ENCODE assay signal across 8 mouse cellular contexts in genomic region chr8:34679565-34680291, GRCm38 (mm10).
DNase-seq lines count a peak whose midpoint lies in the region; ATAC-seq and TF ChIP-seq lines count a peak whose summit lies in the region.

No protein-coding gene starts in this region.

- no peaks in the 10 kb centered on the region for H3K9me3 ChIP-seq in liver, embryonic 11.5 days (ENCODE audit: control insufficient read depth, low read length)
- no peaks in the 10 kb centered on the region for H3K9me3 ChIP-seq in embryonic facial prominence, embryonic 14.5 days (ENCODE audit: control insufficient read depth, low read length)

- H3K79me2 ChIP-seq in liver, adult 2 months (ENCODE audit: control insufficient read depth, insufficient read depth, low read length), result no peaks in the 10 kb centered on the region

- no peak for TF ChIP-seq CTCF in liver, adult 2 months (IDR thresholded peaks at IDR 0.05; ENCODE audit: low read depth, low read length)

- H3K4me1 ChIP-seq in liver, adult 2 months (ENCODE audit: control insufficient read depth, insufficient read depth, low read length), result 0 out of 2 replicates have a peak, but pooled peaks cover 2% of the 10 kb centered on the region
- no peaks in the 10 kb centered on the region for H3K4me1 ChIP-seq in liver, embryonic 11.5 days (replicated peaks; ENCODE audit: control insufficient read depth, insufficient read depth, low read length)
- H3K4me1 ChIP-seq in embryonic facial prominence, embryonic 14.5 days (ENCODE audit: control insufficient read depth, insufficient read depth, low read length), result peaks cover 4% of the 10 kb centered on the region

- DNase-seq in liver, adult 2 months (ENCODE audit: extremely low read depth, low read depth, low spot score), result peak; percentile 4
- DNase-seq in liver, embryonic 11.5 days (ENCODE audit: low spot score), result no peak
- peak; percentile 79 for DNase-seq in embryonic facial prominence, embryonic 14.5 days (ENCODE audit: low spot score)
- DNase-seq in heart, postnatal 10 days, result peak; percentile 41 to 42
- peak; percentile 23 to 64 for DNase-seq in kidney, postnatal 25 days
- DNase-seq in lung, postnatal 14 days, result peak; percentile 59
- peak; percentile 34 to 51 for DNase-seq in right cerebral cortex, postnatal 36 days (ENCODE audit: low spot score in 2 of 2)

- no peak overlapping the region for H3K27ac ChIP-seq in liver, adult 2 months (replicated peaks; ENCODE audit: insufficient read depth, low read depth, low read length)
- no peak overlapping the region for H3K27ac ChIP-seq in liver, embryonic 11.5 days (ENCODE audit: low read depth, low read length)
- peak overlapping the region; percentile 48; the same call in 1 of the 2 replicates for H3K27ac ChIP-seq in embryonic facial prominence, embryonic 14.5 days (replicated peaks; ENCODE audit: low read depth, low read length)

- H3K4me3 ChIP-seq in liver, adult 2 months (ENCODE audit: insufficient read depth, low read depth, low read length), result no peak overlapping the region
- no peak overlapping the region for H3K4me3 ChIP-seq in liver, embryonic 11.5 days (ENCODE audit: low read depth, low read length)
- H3K4me3 ChIP-seq in embryonic facial prominence, embryonic 14.5 days (ENCODE audit: low read depth, low read length), result no peak overlapping the region

- no peak overlapping the region for H3K9ac ChIP-seq in liver, adult 2 months (ENCODE audit: low read depth, low read length)
- H3K9ac ChIP-seq in liver, embryonic 11.5 days (ENCODE audit: low read depth, low read length), result no peak overlapping the region
- H3K9ac ChIP-seq in embryonic facial prominence, embryonic 14.5 days (ENCODE audit: low read depth, low read length), result peak overlapping the region; percentile 51

- H3K27me3 ChIP-seq in liver, adult 2 months (ENCODE audit: control insufficient read depth, insufficient read depth, low read length), result no peaks in the 10 kb centered on the region
- H3K27me3 ChIP-seq in liver, embryonic 11.5 days (replicated peaks; ENCODE audit: control insufficient read depth, insufficient read depth, low read length), result no peaks in the 10 kb centered on the region
- H3K27me3 ChIP-seq in embryonic facial prominence, embryonic 14.5 days (replicated peaks; ENCODE audit: control insufficient read depth, insufficient read depth, low read length), result no peaks in the 10 kb centered on the region

- H3K4me2 ChIP-seq in liver, embryonic 11.5 days, result no peak overlapping the region
- H3K4me2 ChIP-seq in embryonic facial prominence, embryonic 14.5 days (ENCODE audit: low read depth, low read length), result peak overlapping the region; percentile 38

- no peak for ATAC-seq in liver, embryonic 11.5 days (replicated peaks; ENCODE audit: low FRiP score)
- peak; percentile 80 for ATAC-seq in embryonic facial prominence, embryonic 14.5 days (ENCODE audit: low read depth)
- no peak for ATAC-seq in CD4-positive, CD25-positive, alpha-beta regulatory T cell, adult 4 months

- 58% methylated on average over 14 of the region's 14 CpGs for WGBS in liver, adult 2 months
- 43% methylated on average over 14 of the region's 14 CpGs for WGBS in liver, embryonic 11.5 days
- WGBS in embryonic facial prominence, embryonic 14.5 days, result 24% methylated on average over 14 of the region's 14 CpGs

- intact Hi-C loops in heart, postnatal 10 days (cut with DNase I), result loop anchor here (5.0 kb wide), 1 partner anchor 428 kb away; no protein-coding TSS in a partner anchor

- no peak for TF ChIP-seq POLR2A in liver, adult 2 months (IDR thresholded peaks at IDR 0.05; ENCODE audit: extremely low read depth, insufficient read depth, low read length)

- no peaks in the 10 kb centered on the region for H3K36me3 ChIP-seq in liver, adult 2 months (ENCODE audit: control insufficient read depth, insufficient read depth, low read length)
- no peaks in the 10 kb centered on the region for H3K36me3 ChIP-seq in liver, embryonic 11.5 days (ENCODE audit: control insufficient read depth, insufficient read depth, low read length)
- no peaks in the 10 kb centered on the region for H3K36me3 ChIP-seq in embryonic facial prominence, embryonic 14.5 days (ENCODE audit: control insufficient read depth, insufficient read depth, low read length)
